Mouse (Mus musculus) hindbrain, embryonic 14.5 days (tissue): ENCODE measurements around the gene Scrg1. TPM values are rescaled to one million over a fixed set of nuclear protein-coding genes. Genes with fewer than 3 reads are reported as not detected.
A peak's percentile ranks its signal among the peaks of the same experiment; 100 is the strongest.
"Not testable (repeated sequence)": the region's sequence is repeated elsewhere in the genome, so short reads cannot be mapped to it uniquely, and the experiment has no call there.

Experiments
- ATAC-seq: fragments of 200-750 bp; cut with Nextera tagmentation; 2 replicates; pipeline ENCODE4 v1.8.0; 2017; ENCODE audit warnings: moderate number of reproducible peaks, mild to moderate bottlenecking, moderate TSS enrichment, moderate library complexity; ENCODE audit not compliant: low FRiP score
- DNase-seq: peaks from one replicate; pipeline ENCODE4 v3.0.0-alpha.2; 2015; ENCODE audit warnings: low spot score
- H3K27ac ChIP-seq: fragments of 300-500 bp; sonication (generic); 2 replicates; pipeline ENCODE4 v1.5.1; 2014; ENCODE audit warnings: mild to moderate bottlenecking, moderate library complexity
- H3K27me3 ChIP-seq: fragments of 300-500 bp; sonication (generic); 2 replicates; pipeline ENCODE4 v1.6.1; 2014; ENCODE audit warnings: mild to moderate bottlenecking, low read length, mixed read lengths; ENCODE audit not compliant: control insufficient read depth, insufficient read depth
- H3K36me3 ChIP-seq: fragments of 300-500 bp; sonication (generic); replicated peaks from 2 replicates; pipeline ENCODE4 v1.6.1; 2014; ENCODE audit not compliant: control insufficient read depth, insufficient read depth
- H3K4me1 ChIP-seq: fragments of 300-500 bp; sonication (generic); replicated peaks from 2 replicates; pipeline ENCODE4 v1.6.1; 2014; ENCODE audit warnings: antibody characterized with exemption, low read length, mixed read lengths; ENCODE audit not compliant: control insufficient read depth, insufficient read depth
- H3K4me2 ChIP-seq: fragments of 300-500 bp; sonication (generic); replicated peaks from 2 replicates; pipeline ENCODE4 v1.6.1; 2014; ENCODE audit warnings: mild to moderate bottlenecking, moderate library complexity
- H3K4me3 ChIP-seq: fragments of 300-500 bp; sonication (generic); replicated peaks from 2 replicates; pipeline ENCODE4 v1.5.1; 2014; ENCODE audit warnings: mild to moderate bottlenecking, low read length
- H3K9ac ChIP-seq: fragments of 300-500 bp; sonication (generic); 2 replicates; pipeline ENCODE4 v1.6.1; 2014
- H3K9me3 ChIP-seq: fragments of 300-500 bp; sonication (generic); 2 replicates; pipeline ENCODE4 v1.6.1; 2016; ENCODE audit warnings: low read length; ENCODE audit not compliant: control insufficient read depth
- WGBS: fragments of 180-500 bp; shearing (Covaris S2); extraction: QIAGEN DNeasy Blood & Tissue Kit; methylation state at CpG from one replicate; pipeline ENCODE4 v1.1.7; 2014; 5-methylcytosine and 5-hydroxymethylcytosine counted together
- polyA plus RNA-seq: library from polyadenylated mRNA; unstranded; fragments of >200 nt; fragmentation: Nextera tagmentation; extraction: Ambion mirVana; gene quantifications from 2 replicates; pipeline ENCODE4 v1.2.1, GENCODE M21; 2014

Scrg1 gene
- polyA plus RNA-seq, 1 experiment from 2014 or later, result 8.9 TPM

- Histone ChIP-seq H3K27me3 (no peaks in the 10 kb centered on the region), H3K4me3 (no peak overlapping the region), H3K4me2 (no peak overlapping the region), H3K4me1 (peaks cover 10% of the 10 kb centered on the region), H3K9me3 (no peaks in the 10 kb centered on the region), H3K36me3 (no peaks in the 10 kb centered on the region), H3K9ac (no peak overlapping the region), H3K27ac (no peak overlapping the region)
- no peak for ATAC-seq
- no peak for DNase-seq
Observed at GRCm38 (mm10) chr8:57489896-57490295, 34.2 kb downstream of the Scrg1 start.

GRCm38 (mm10) chr8:57491873-57492272 is 36.1 kb downstream of the Scrg1 start:
- Histone ChIP-seq H3K27me3 (no peaks in the 10 kb centered on the region), H3K9me3 (no peaks in the 10 kb centered on the region), H3K36me3 (no peaks in the 10 kb centered on the region), H3K4me3 (no peak overlapping the region), H3K4me1 (no peaks in the 10 kb centered on the region), H3K9ac (no peak overlapping the region), H3K27ac (no peak overlapping the region), H3K4me2 (no peak overlapping the region)
- WGBS, result 96% methylated on average over 4 of the region's 4 CpGs
- no peak for DNase-seq
- ATAC-seq, result no peak

GRCm38 (mm10) chr8:57498494-57498846 is 42.7 kb downstream of the Scrg1 start:
- Histone ChIP-seq H3K9me3 (no peaks in the 10 kb centered on the region), H3K4me3 (no peak overlapping the region), H3K4me2 (peak overlapping the region; percentile 35), H3K36me3 (no peaks in the 10 kb centered on the region), H3K9ac (no peak overlapping the region), H3K4me1 (no peaks in the 10 kb centered on the region), H3K27ac (no peak overlapping the region), H3K27me3 (no peaks in the 10 kb centered on the region)
- DNase-seq (no peak), ATAC-seq (no peak)
- 36% methylated on average over 8 of the region's 8 CpGs for WGBS

GRCm38 (mm10) chr8:57498847-57499511 is 43.3 kb downstream of the Scrg1 start:
- no peak overlapping the region for H3K9ac ChIP-seq
- WGBS, result 34% methylated on average over 17 of the region's 17 CpGs
- H3K4me1 ChIP-seq, result no peaks in the 10 kb centered on the region
- no peak overlapping the region for H3K4me3 ChIP-seq
- ATAC-seq, result peak; percentile 67
- H3K4me2 ChIP-seq, result peak overlapping the region; percentile 35
- DNase-seq, result peak; percentile 70
- H3K9me3 ChIP-seq, result no peaks in the 10 kb centered on the region
- H3K27ac ChIP-seq, result no peak overlapping the region
- no peaks in the 10 kb centered on the region for H3K27me3 ChIP-seq
- H3K36me3 ChIP-seq, result no peaks in the 10 kb centered on the region

GRCm38 (mm10) chr8:57503641-57504040 is 47.9 kb downstream of the Scrg1 start:
- H3K27me3 ChIP-seq, result no peaks in the 10 kb centered on the region
- 0 out of 2 replicates have a peak, but pooled peaks have one; percentile 13 for ATAC-seq
- WGBS, result 55% methylated on average over 5 of the region's 5 CpGs

GRCm38 (mm10) chr8:57505500-57505899 is 49.8 kb downstream of the Scrg1 start:
- DNase-seq, H3K9ac ChIP-seq, H3K4me2 ChIP-seq, ATAC-seq, H3K27ac ChIP-seq, H3K4me1 ChIP-seq, H3K36me3 ChIP-seq, H3K9me3 ChIP-seq, H3K4me3 ChIP-seq, H3K27me3 ChIP-seq: not testable (repeated sequence)
- 87% methylated on average over 1 of the region's 1 CpGs for WGBS

More at GRCm38 (mm10) chr8:57503641-57504040, 47.9 kb downstream of the Scrg1 start:
- DNase-seq, result peak; percentile 64
- Histone ChIP-seq H3K36me3 (no peaks in the 10 kb centered on the region), H3K9ac (no peak overlapping the region), H3K4me1 (no peaks in the 10 kb centered on the region), H3K4me2 (no peak overlapping the region), H3K27ac (no peak overlapping the region), H3K9me3 (no peaks in the 10 kb centered on the region), H3K4me3 (no peak overlapping the region)

GRCm38 (mm10) chr8:57507556-57508063 is 51.9 kb downstream of the Scrg1 start:
- no peaks in the 10 kb centered on the region for H3K27me3 ChIP-seq
- DNase-seq, result no peak
- H3K4me1 ChIP-seq, result 0 out of 2 replicates have a peak, but pooled peaks cover 5% of the 10 kb centered on the region
- no peak overlapping the region for H3K4me3 ChIP-seq
- H3K9ac ChIP-seq, result no peak overlapping the region
- no peak overlapping the region for H3K4me2 ChIP-seq
- H3K27ac ChIP-seq, result no peak overlapping the region
- H3K36me3 ChIP-seq, result no peaks in the 10 kb centered on the region
- H3K9me3 ChIP-seq, result no peaks in the 10 kb centered on the region
- 91% methylated on average over 4 of the region's 4 CpGs for WGBS
- no peak for ATAC-seq

GRCm38 (mm10) chr8:57508657-57509056 is 52.9 kb downstream of the Scrg1 start:
- 92% methylated on average over 4 of the region's 4 CpGs for WGBS
- 0 out of 2 replicates have a peak, but pooled peaks cover 5% of the 10 kb centered on the region for H3K4me1 ChIP-seq
- H3K9ac ChIP-seq, result no peak overlapping the region
- H3K4me3 ChIP-seq, result no peak overlapping the region
- no peaks in the 10 kb centered on the region for H3K27me3 ChIP-seq
- H3K27ac ChIP-seq, result no peak overlapping the region
- DNase-seq (no peak), ATAC-seq (no peak)
- H3K36me3 ChIP-seq, result no peaks in the 10 kb centered on the region
- H3K4me2 ChIP-seq, result no peak overlapping the region
- no peaks in the 10 kb centered on the region for H3K9me3 ChIP-seq

- Histone ChIP-seq H3K9me3 (no peaks in the 10 kb centered on the region), H3K27ac (no peak overlapping the region), H3K27me3 (no peaks in the 10 kb centered on the region), H3K36me3 (peaks cover 3% of the 10 kb centered on the region; the same call in 1 of the 2 replicates), H3K4me3 (peak overlapping the region; percentile 90), H3K4me2 (peak overlapping the region; percentile 96), H3K9ac (peak overlapping the region; percentile 63), H3K4me1 (0 out of 2 replicates have a peak, but pooled peaks cover 5% of the 10 kb centered on the region)
- ATAC-seq, result no peak; the same call in 1 of the 2 replicates
- DNase-seq, result no peak
- 2% methylated on average over 31 of the region's 31 CpGs for WGBS
Observed at GRCm38 (mm10) chr8:57510791-57511315, 55.1 kb downstream of the Scrg1 start.
